Mouse (Mus musculus) adrenal gland (tissue): ENCODE data around the gene Lrrc2.

ENCODE experiments used
- intact Hi-C: fragments of 180-260 bp; cut with DNase I; formaldehyde crosslinking; loops from one replicate; pipeline ENCODE4 v1.15.1; 2025

Gene Lrrc2

DNA sequence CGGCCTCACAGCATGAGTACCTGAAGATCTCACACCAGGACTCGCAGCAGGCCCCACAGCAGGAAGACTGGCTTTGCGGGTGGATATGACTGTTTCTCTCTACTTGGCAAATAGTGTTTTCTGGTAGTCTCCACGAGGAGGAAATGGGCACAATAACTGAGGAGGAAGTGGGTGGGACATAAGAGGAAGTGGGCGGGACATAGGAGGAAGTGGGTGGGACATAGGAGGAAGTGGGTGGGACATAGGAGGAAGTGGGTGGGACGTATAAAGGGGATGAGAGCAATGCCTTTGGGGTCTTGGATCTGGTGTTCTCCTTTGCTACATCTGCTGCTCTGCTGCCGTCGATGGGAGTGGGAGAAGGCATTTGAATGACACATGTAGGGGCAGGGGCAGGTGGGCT, 34.6 kb downstream of the Lrrc2 start:
- intact Hi-C loops, result no loop called here

DNA sequence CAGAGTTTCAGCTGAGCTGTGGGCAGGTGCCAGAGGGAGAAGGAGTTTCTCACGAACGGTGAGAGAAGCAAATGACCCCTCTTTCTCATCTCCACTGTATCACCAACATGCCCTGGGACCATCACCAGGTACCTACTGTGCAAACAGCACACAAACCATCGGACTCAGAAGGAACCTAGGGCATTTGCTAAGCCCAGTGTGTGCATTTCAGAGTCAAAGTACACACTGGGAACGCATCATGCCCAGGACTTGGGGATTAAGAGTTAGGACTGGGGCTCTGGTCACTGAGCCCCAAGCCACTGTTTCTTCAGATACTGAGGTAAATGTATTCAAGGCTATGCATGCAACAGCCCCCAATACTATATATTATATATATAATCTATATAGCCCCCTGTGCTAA, 36.0 kb downstream of the Lrrc2 start:
- intact Hi-C loops, result no loop called here

DNA sequence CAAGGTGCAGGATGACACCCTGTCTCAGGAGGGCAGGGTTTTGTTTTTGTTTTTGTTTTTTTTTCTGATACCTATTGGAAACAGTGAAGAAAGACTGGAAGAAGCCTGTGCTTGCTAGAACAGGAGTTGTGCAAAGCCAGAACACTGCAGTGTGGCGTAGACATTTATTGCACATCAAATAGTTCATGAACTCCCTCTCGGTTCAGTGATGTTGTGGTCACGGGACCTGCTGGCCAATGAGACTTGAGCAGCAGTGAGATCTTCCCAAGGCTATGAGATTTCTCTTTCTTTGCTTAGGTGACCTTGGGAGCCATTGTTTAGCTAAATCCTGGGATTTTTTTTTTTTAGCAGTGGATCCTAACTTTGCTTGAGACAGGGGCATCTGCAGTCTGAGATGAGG, 36.7 kb downstream of the Lrrc2 start:
- intact Hi-C loops, result no loop called here

DNA sequence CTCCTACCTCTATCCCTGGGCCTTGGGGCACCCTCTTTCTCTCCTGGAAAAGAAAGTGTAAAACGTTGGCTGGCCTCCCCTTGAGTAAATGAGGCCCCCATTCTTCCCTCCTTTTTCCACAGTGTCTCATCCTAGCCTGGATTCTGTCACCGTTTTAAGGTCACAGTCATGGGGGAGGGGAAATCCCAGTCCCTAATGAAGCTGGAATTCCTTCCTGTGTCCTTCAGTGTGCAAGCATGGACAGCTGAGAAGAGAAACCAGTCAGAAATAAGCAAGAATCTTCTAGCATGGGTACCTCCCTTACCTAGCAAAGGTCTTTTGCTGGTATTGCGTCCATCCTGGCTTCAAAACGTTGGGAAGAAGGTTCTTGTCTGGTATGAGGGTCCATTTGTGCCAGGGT, 37.8 kb downstream of the Lrrc2 start:
- intact Hi-C loops, result no loop called here

DNA sequence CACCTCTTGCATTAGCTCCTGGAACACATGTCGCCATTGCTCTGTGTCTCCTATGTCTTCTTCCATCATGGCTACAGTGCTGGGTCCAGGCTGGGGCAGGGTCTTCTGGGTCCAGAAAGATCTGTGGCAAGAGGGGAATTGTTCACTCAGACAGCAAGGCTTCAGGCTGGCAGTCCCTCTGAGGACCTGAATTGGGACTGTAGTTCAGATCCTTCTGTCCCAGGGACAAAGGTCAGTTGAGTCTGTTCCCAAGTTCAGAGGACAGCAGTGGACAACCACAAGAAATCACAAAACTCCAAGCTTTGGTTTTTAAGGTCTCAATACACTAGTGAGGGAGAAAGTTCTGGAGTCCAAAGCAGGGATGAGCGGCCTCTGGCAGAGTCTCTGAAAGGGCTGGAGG, 38.2 kb downstream of the Lrrc2 start:
- intact Hi-C loops, result no loop called here

DNA sequence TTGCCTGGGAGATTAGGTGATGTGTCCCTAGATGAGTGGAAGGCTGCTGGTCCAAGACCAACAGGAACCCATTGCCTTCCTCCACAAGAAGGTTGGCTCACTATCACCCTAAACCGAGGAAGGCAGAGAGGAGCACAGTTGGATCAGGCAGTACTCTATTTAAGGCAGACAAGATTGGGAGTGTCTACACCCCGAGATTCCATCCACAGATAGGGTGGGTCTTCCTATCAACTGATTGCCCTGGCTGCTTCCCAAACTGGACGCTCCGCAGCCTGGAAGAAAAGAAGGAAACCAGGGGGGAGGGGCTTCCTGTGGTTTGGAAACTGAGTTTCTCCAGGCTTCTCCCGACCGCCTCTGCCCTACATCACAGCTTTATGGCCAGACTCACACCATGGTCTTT, 38.9 kb downstream of the Lrrc2 start, which contains the start of gene Rtp3:
Gene Rtp3, minus strand, starts transcription at position 380 of the 400 bp plus-strand sequence.
- intact Hi-C loops, result no loop called here

DNA sequence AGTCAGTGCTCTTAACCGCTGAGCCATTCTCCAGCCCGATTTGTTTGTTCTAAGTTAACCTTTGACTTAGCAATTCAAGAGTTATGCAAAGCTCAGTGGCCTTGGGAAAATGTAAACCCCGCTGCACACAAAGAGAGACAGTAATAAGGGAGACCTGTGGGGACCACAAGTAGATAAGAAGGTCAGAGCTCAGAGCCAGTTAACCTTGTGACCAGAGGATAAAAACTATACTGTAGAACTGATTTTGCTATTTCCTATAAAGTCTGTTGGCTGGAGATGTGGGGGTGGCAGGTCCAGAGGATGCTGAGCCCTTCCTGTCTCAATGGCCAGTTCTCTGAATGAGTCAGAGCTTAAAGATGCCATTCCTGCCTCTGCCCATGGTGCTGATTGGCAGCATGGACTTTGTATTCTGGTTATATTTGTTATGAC, 42.0 kb downstream of the Lrrc2 start:
- intact Hi-C loops, result no loop called here

DNA sequence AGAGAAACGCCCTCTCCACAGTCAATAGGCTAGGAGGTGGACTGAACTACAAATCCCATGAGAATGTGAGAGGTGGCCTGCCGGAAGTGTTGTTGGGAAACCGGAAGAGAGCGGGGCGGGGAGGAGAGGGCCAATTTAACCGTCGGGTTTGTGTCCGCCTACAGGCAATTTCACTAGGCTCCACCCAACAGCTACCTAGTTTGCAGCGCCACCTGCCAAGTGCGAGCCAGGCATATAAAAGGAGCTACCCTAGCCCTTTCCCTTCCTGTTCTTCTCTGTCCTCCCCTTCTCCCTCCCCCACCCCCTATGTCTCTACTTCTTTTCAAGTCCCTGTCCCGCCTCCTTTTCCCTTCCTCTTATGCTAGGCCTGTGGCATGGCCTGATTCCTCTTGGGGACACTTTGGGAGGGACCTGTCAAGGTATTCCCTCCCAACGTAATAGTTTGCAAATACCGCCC, 43.4 kb downstream of the Lrrc2 start:
- intact Hi-C loops, result no loop called here

DNA sequence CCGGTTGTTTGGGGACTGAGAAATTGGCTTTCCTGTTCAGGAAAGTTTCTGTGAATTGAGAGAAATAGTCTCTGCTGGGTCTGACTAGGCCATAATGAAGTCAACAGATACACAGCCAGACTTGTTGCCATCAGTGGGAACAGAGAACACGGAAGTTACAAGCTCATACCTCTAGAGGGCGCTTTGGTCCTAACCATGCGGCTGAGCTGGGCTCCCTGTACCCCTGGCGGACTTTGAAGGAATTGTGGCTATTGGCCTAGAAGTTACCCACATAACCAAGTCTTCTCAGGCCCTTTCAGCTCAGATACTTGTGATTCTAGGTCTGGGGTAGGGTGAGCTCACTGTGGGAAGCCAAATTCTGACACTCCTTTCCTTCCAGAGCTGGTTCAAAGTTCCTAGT, 45.9 kb downstream of the Lrrc2 start:
- intact Hi-C loops, result loop anchor here (2.0 kb wide), 1 partner anchor 76 kb away; no protein-coding TSS in a partner anchor

DNA sequence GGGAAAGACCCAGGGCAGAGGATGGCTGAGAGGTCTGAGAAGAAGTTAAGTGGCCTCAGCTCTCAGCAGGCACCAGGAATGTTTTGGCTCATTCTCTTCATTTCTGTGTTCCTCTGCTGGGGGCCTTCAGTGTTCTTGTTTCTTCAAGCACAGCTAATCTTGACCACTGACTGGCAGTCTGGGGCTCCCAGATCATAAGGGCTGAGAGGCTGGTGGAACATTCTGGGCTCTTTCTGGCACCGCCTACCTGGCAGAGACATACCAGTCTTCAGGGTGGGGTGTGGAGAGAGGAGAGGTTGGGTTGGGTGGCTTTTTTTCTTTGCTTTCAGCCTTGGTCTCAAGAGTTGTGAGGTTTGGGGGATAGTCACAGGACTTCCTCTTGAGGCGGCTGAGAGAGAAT, 47.7 kb downstream of the Lrrc2 start:
- intact Hi-C loops, result no loop called here

DNA sequence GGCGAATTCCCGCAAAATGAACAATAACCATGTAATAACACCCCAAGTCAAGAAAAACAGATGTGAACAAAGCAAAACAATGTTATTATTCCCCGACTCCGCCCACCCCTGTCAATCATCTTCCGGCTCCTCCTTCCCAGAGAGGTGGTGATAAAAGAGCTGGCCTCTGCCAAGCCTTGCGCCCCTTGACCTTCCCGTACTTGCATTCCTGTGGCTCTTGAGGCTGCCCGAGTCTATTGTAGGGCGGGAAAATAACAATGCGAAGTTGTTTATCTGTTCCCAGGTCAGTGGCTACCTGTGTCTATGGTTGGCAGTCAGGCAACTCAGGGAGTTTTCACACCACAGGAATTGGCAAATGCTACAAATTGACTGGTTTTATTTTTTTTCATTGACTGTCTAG, 48.5 kb downstream of the Lrrc2 start:
- intact Hi-C loops, result no loop called here

DNA sequence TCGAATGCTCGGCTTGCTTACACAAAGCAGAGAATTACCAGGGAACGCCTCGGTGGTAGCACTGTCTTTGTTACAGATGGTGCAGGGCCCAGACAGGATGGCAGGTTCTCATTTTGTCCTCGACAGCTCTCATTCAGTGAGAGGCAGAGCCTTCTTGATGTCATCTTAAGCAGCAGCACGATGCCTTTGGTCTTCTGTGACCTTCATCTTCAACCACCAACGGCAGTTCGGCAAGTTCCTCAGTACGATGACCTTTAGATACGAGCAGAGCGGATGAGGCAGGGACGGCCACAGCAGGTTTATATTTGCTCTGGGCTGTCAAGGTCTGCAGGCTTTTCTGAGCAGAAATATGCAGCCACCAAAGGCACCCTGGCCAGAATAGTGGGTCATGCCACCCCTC, 50.3 kb downstream of the Lrrc2 start:
- intact Hi-C loops, result no loop called here

DNA sequence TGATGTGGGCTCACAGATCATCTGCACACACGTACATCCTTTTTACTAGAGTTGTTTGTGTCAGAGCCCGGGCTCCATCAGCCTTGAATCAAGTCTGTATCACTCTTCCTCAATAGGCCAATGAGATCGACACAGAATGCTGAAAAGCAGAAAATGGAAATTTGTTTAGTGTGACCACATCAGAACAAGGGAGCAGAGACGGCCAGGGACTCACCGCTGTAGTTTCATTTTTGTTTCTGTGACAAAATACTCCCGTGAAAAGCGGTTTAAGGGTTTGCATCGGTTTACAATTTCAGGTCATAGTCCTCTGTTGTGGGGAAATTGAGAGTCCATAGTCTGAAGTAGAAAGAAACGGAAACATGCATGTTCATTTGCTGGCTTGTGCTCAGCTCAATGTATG, 51.9 kb downstream of the Lrrc2 start:
- intact Hi-C loops, result no loop called here

DNA sequence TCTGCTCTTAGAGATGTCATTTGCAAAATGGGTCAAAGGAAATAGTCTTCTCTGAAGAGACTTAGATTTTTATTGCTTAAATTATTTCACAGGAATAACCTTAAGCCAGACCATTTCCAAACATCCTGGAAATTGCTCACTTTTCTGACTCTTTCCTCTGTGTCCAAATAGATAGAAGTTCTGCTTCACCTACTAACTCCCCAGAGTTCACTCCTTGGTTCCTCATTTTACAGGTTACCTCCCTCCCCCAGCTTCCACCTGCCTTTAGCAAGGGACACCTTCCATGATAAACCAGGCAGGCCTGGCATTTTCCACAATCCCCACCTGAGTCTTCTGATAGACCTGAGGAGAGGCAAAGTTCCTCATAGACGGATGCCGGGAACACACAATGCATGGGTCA, 55.2 kb downstream of the Lrrc2 start:
- intact Hi-C loops, result no loop called here

DNA sequence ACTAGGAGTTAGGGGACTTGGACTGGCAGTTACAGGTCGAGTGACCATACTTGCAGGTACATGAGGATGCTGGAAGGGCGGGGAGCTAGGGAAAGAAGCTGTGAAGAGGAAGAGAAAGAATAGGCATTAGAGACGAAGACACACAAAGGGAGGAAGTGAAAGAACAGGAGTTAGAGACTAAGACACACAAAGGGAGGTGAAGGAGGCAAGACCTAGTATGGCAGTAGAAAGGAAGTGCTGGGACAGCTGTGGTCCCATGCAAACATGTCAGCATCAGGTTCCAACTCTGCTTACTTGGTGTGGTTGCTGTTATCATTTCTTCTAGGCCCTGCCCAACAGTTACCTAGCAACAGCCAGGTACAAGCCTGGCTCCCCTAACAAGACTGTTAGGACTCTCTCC, 58.4 kb downstream of the Lrrc2 start:
- intact Hi-C loops, result loop anchor here (5.0 kb wide), 1 partner anchor 38 kb away; no protein-coding TSS in a partner anchor

DNA sequence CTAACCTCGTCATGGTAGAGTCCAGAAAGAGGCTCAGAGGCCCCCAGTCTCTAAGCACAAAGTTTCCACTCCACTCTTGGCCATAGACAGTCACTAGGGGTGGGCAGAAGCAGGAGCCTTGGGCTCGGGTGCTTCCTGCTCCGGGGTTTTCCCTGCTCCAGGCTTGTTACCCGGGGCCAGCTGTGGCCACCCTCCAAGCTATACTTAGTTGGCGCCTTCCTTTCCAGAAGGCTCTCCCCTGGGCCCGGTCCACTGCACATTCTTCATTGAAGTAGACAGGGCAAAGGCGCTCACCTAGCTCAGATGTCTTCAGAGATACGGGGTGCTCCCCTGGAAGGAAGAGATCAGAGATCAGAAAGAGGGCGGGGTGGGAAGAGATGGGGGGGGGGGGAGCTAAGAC, 60.2 kb downstream of the Lrrc2 start:
- intact Hi-C loops, result loop anchor here (5.0 kb wide), 1 partner anchor 36 kb away; no protein-coding TSS in a partner anchor

DNA sequence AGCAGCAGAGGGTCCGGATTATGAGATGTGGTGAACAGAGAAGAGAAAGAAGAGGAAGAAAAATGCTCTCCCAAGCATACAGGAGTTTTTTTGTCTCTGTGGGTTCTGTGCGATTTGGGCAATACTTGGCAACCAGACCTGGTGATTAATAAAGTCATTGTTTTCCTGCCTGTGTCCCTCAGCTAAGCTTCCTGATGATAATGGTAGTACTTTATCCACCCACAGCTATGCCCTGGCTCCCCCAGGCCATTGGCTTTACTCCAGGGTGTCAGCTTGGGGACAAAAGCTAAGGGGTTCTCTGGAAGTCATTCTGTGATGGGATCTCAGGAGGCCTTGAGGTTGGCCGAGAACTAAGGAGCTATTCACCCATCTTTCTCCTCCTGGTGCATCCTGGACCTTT, 60.7 kb downstream of the Lrrc2 start:
- intact Hi-C loops, result loop anchor here (5.0 kb wide), 1 partner anchor 35 kb away; no protein-coding TSS in a partner anchor

DNA sequence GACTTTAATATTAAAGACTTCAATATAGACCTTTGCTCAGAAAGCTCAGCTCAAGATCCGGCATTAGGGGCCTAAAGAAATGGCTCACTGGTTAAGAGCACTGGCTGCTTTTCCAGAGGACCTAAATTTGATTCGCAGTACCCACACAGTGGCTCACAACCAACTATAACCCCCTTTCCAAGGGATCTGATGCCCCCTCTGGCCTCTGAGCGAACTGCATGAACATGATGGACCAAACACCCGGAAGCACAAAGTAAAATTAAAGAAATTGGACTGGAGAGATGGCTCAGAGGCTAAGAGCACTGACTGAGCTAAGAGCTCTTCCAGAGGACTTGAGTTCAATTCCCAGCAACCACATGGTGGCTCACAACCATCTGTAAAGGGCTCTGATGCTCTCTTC, 64.3 kb downstream of the Lrrc2 start:
- intact Hi-C loops, result no loop called here

DNA sequence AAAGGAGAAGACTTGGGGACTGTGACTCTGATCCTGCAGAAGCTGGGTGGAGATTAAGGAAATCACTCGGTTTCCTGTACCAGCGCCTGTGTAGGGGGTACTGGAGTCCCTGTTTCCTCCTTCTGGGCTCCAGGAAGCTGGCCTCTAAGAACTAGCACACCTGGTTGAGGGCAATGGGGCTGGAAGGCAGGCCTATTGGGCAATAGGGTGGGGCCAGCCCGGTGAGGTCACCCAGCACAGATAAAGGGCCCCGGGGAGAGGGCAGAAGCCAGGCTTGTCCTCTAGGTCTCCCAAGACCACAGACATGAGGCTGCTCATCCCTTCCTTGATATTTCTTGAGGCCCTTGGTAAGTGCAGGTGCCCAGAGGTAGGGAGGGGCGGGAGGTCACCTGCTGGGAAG, 67.7 kb downstream of the Lrrc2 start, which contains the start of gene Ltf:
Gene Ltf, plus strand, starts transcription at position 250 of the 400 bp plus-strand sequence.
- intact Hi-C loops, result no loop called here

DNA sequence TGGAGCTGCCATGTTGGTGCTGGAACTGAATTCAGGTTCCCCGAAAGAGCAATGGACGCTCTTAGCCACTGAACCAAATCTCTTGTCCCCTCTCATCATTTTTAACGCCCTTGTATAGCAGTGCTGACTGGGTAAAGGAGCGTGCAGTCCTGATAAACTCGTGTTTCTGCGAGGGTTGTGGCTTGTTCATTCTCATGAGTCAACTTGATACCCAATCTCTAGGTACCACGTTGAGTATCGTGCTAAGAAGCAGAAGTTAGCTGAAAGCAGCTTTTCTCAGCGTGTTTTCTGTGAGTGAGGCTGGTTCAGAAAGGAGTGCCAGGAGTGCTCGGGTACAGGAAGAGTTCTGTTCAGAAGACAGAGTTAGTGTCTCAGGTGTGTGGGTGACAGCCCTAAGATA, 75.4 kb downstream of the Lrrc2 start:
- intact Hi-C loops, result no loop called here
